Mouse (Mus musculus): Measurements from ENCODE around the gene Gm10260.

- no peak for TF ChIP-seq CTCF (IDR thresholded peaks at IDR 0.05; ENCODE audit: low read depth)
- no peak for TF ChIP-seq EP300 (optimal IDR thresholded peaks at IDR 0.05)
Measured at GRCm38 (mm10) chr13:97744669-97745068, 15.8 kb downstream of the Gm10260 start.
